Mouse (Mus musculus) MEL (cell line): Measurements from ENCODE around the gene Nod1. TPM values are rescaled to one million over a fixed set of nuclear protein-coding genes. Genes with fewer than 3 reads are reported as not detected.

Source experiments
- DNase-seq: peaks from one replicate; pipeline ENCODE4 v3.0.0; 2011; ENCODE audit warnings: low read depth, low spot score
- H3K27ac ChIP-seq: 2 replicates; pipeline ENCODE4 v1.5.1; 2012; ENCODE audit warnings: low read depth, mild to moderate bottlenecking, control low read depth, low read length, moderate library complexity; ENCODE audit not compliant: control insufficient read depth
- H3K27me3 ChIP-seq, 2 experiments: fragments of 150-350 bp in 1 of 2; sonication (generic) in 1 of 2; 2 replicates each; pipeline ENCODE4 v1.6.1; 2012; ENCODE audit warnings: low read length in 2 of 2, mild to moderate bottlenecking in 2 of 2, improper control_type of control experiment in 1 of 2, moderate library complexity in 1 of 2; ENCODE audit not compliant: insufficient read depth in 2 of 2, control insufficient read depth in 1 of 2
- H3K36me3 ChIP-seq, 2 experiments: 2 replicates each; pipeline ENCODE4 v1.6.1; 2012 to 2014; ENCODE audit warnings: low read length in 2 of 2, improper control_type of control experiment in 1 of 2, inconsistent platforms in 1 of 2, mild to moderate bottlenecking in 1 of 2; ENCODE audit not compliant: insufficient read depth in 2 of 2, control insufficient read depth in 1 of 2
- H3K4me1 ChIP-seq, 2 experiments: fragments of 150-350 bp in 1 of 2; sonication (generic) in 1 of 2; 2 replicates each; pipeline ENCODE4 v1.6.1; 2012; ENCODE audit warnings: low read length in 2 of 2, improper control_type of control experiment in 1 of 2, mild to moderate bottlenecking in 1 of 2; ENCODE audit not compliant: insufficient read depth in 2 of 2, control insufficient read depth in 1 of 2
- H3K4me3 ChIP-seq, 2 experiments: fragments of 150-350 bp in 1 of 2; sonication (generic) in 1 of 2; 2 replicates each; pipeline ENCODE4 v1.5.1; 2012; ENCODE audit warnings: low read depth in 2 of 2, low read length in 2 of 2, mild to moderate bottlenecking in 2 of 2, moderate library complexity in 2 of 2, control low read depth in 1 of 2, improper control_type of control experiment in 1 of 2; ENCODE audit not compliant: control insufficient read depth in 1 of 2, insufficient read depth in 1 of 2
- H3K79me2 ChIP-seq: 2 replicates; pipeline ENCODE4 v1.6.1; 2012; ENCODE audit warnings: mild to moderate bottlenecking, low read length, moderate library complexity; ENCODE audit not compliant: control insufficient read depth, poor library complexity, insufficient read depth
- H3K9ac ChIP-seq: 2 replicates; pipeline ENCODE4 v1.6.1; 2012; ENCODE audit warnings: low read depth, mild to moderate bottlenecking, control low read depth, low read length, moderate library complexity; ENCODE audit not compliant: control insufficient read depth, poor library complexity, severe bottlenecking
- H3K9me3 ChIP-seq: fragments of 150-350 bp; sonication (generic); replicated peaks from 2 replicates; pipeline ENCODE4 v1.6.1; 2012; ENCODE audit warnings: mild to moderate bottlenecking, low read length, improper control_type of control experiment, moderate library complexity; ENCODE audit not compliant: insufficient read depth
- BHLHE40 ChIP-seq: IDR thresholded peaks from 2 replicates; pipeline ENCODE4 v1.6.1; 2012; ENCODE audit warnings: low read depth, mild to moderate bottlenecking, inconsistent platforms, low read length, improper control_type of control experiment, borderline replicate concordance
- CHD1 ChIP-seq: IDR thresholded peaks from 2 replicates; pipeline ENCODE4 v1.6.1; 2012; ENCODE audit warnings: low read depth, mild to moderate bottlenecking, inconsistent platforms, low read length, improper control_type of control experiment
- CHD2 ChIP-seq: IDR thresholded peaks from 2 replicates; pipeline ENCODE4 v1.6.1; 2011; ENCODE audit warnings: low read length, improper control_type of control experiment
- CTCF ChIP-seq, 3 experiments: IDR thresholded peaks in 2 of 3; conservative IDR thresholded peaks in 1 of 3; 2 replicates each; pipeline ENCODE4 v1.5.1; 2011 to 2012; ENCODE audit warnings: low read length in 3 of 3, low read depth in 2 of 3, mild to moderate bottlenecking in 2 of 3, improper control_type of control experiment in 1 of 3, inconsistent platforms in 1 of 3, mixed read lengths in 1 of 3, moderate library complexity in 1 of 3; ENCODE audit not compliant: control insufficient read depth in 1 of 3, insufficient read depth in 1 of 3, poor library complexity in 1 of 3, severe bottlenecking in 1 of 3
- EP300 ChIP-seq, 2 experiments: IDR thresholded peaks; 2 replicates each; pipeline ENCODE4 v1.6.1; 2011; ENCODE audit warnings: improper control_type of control experiment in 2 of 2, low read length in 2 of 2, low read depth in 1 of 2, mild to moderate bottlenecking in 1 of 2
- GABPA ChIP-seq: IDR thresholded peaks from 2 replicates; pipeline ENCODE4 v1.6.1; 2012; ENCODE audit warnings: low read depth, mild to moderate bottlenecking, inconsistent platforms, low read length, improper control_type of control experiment, moderate library complexity
- JUND ChIP-seq: IDR thresholded peaks from 2 replicates; pipeline ENCODE4 v1.6.1; 2011; ENCODE audit warnings: low read depth, mild to moderate bottlenecking, improper control_type of control experiment, low read length
- MAFK ChIP-seq: IDR thresholded peaks from 2 replicates; pipeline ENCODE4 v1.6.1; 2011; ENCODE audit warnings: low read depth, mild to moderate bottlenecking, low read length, improper control_type of control experiment, borderline replicate concordance
- MAX ChIP-seq: IDR thresholded peaks from 2 replicates; pipeline ENCODE4 v1.6.1; 2011; ENCODE audit warnings: low read length, improper control_type of control experiment
- MXI1 ChIP-seq: IDR thresholded peaks from 2 replicates; pipeline ENCODE4 v1.6.1; 2011; ENCODE audit warnings: mild to moderate bottlenecking, low read depth, low read length, improper control_type of control experiment
- MYB ChIP-seq: IDR thresholded peaks from 2 replicates; pipeline ENCODE4 v1.6.1; 2011; ENCODE audit warnings: mild to moderate bottlenecking, low read depth, low read length, improper control_type of control experiment
- NRF1 ChIP-seq: IDR thresholded peaks from 2 replicates; pipeline ENCODE4 v1.6.1; 2014; ENCODE audit warnings: low read depth, mild to moderate bottlenecking, inconsistent platforms, low read length, improper control_type of control experiment, moderate library complexity; ENCODE audit not compliant: poor library complexity, insufficient read depth, severe bottlenecking
- POLR2A ChIP-seq, 2 experiments: IDR thresholded peaks; 2 replicates each; pipeline ENCODE4 v1.6.1; 2011 to 2012; ENCODE audit warnings: low read length in 2 of 2, mild to moderate bottlenecking in 2 of 2, control low read depth in 1 of 2, improper control_type of control experiment in 1 of 2, low read depth in 1 of 2, moderate library complexity in 1 of 2; ENCODE audit not compliant: control insufficient read depth in 1 of 2, insufficient read depth in 1 of 2, poor library complexity in 1 of 2
- RAD21 ChIP-seq: IDR thresholded peaks from 2 replicates; pipeline ENCODE4 v1.6.1; 2011; ENCODE audit warnings: mild to moderate bottlenecking, low read depth, low read length, improper control_type of control experiment
- SIN3A ChIP-seq: IDR thresholded peaks from 2 replicates; pipeline ENCODE4 v1.6.1; 2012; ENCODE audit warnings: low read length, improper control_type of control experiment, inconsistent platforms
- UBTF ChIP-seq: IDR thresholded peaks from 2 replicates; pipeline ENCODE4 v1.6.1; 2012; ENCODE audit warnings: low read depth, mild to moderate bottlenecking, inconsistent platforms, low read length, improper control_type of control experiment, moderate library complexity, borderline replicate concordance; ENCODE audit not compliant: insufficient read depth
- USF2 ChIP-seq, 2 experiments: IDR thresholded peaks; 2 replicates each; pipeline ENCODE4 v1.6.1; 2011 to 2012; ENCODE audit warnings: improper control_type of control experiment in 2 of 2, low read length in 2 of 2, borderline replicate concordance in 1 of 2, inconsistent platforms in 1 of 2, low read depth in 1 of 2, mild to moderate bottlenecking in 1 of 2; ENCODE audit not compliant: insufficient read depth in 1 of 2
- ZKSCAN1 ChIP-seq: IDR thresholded peaks from 2 replicates; pipeline ENCODE4 v1.6.1; 2012; ENCODE audit warnings: low read depth, mild to moderate bottlenecking, inconsistent platforms, low read length, improper control_type of control experiment, moderate library complexity
- ZMIZ1 ChIP-seq: IDR thresholded peaks from 2 replicates; pipeline ENCODE4 v1.6.1; 2012; ENCODE audit warnings: low read depth, mild to moderate bottlenecking, inconsistent platforms, low read length, improper control_type of control experiment, moderate library complexity
- polyA plus RNA-seq, 2 experiments: library from polyadenylated mRNA; stranded (reverse) in 1 of 2; unstranded in 1 of 2; fragments of >175 nt in 1 of 2; fragments of >200 nt in 1 of 2; gene quantifications; 2 replicates each; pipeline versions ENCODE4 v1.2.1 to v1.2.4; 2012; ENCODE audit warnings: low replicate concordance in 2 of 2, low read depth in 1 of 2; ENCODE audit not compliant: insufficient read length in 2 of 2, insufficient read depth in 1 of 2, missing spikeins in 1 of 2
- total RNA-seq: library from RNA; depleted of rRNA; stranded (reverse); fragments of 300-350 nt; gene quantifications from 2 replicates; pipeline ENCODE4 v1.2.3, GENCODE M21; 2012

The Nod1 gene
- total and polyA plus RNA-seq, 3 experiments, result 0.12 to 0.21 TPM; not detected in 1

- Histone ChIP-seq H3K9me3 (no peaks in the 10 kb centered on the region), H3K4me3 (no peak overlapping the region), H3K9ac (no peak overlapping the region), H3K27ac (no peak overlapping the region), H3K4me1 (peaks cover 5 to 24% of the 10 kb centered on the region in 2 experiments), H3K27me3 (no peaks in the 10 kb centered on the region), H3K36me3 (peaks cover 0 to 13% of the 10 kb centered on the region in 2 experiments; a peak in 2 of 4 replicates), H3K79me2 (no peaks in the 10 kb centered on the region)
- TF ChIP-seq CHD1 (no peak), CHD2 (no peak), EP300 (IDR thresholded peaks at IDR 0.05; ENCODE audit: low read depth in 1 of 2, low read length in 2 of 2) (no peak), ZKSCAN1 (no peak), MYB (no peak), MXI1 (no peak), CTCF (IDR thresholded peaks at IDR 0.05 in 2 of 3, conservative IDR thresholded peaks at IDR 0.05 in 1 of 3; ENCODE audit: control insufficient read depth in 1 of 3, insufficient read depth in 1 of 3, low read depth in 2 of 3, low read length in 3 of 3, poor library complexity in 1 of 3, severe bottlenecking in 1 of 3) (no peak), MAFK (no peak), UBTF (no peak), RAD21 (no peak), JUND (no peak)
- DNase-seq, result peak; percentile 16
Observed at GRCm38 (mm10) chr6:54936496-54936895, 35.9 kb downstream of the Nod1 start.

- H3K4me1 ChIP-seq, result peaks cover 5 to 24% of the 10 kb centered on the region in 2 experiments
- no peaks in the 10 kb centered on the region for H3K9me3 ChIP-seq
- TF ChIP-seq MAX, result no peak
- TF ChIP-seq USF2 (IDR thresholded peaks at IDR 0.05; ENCODE audit: borderline replicate concordance in 1 of 2, insufficient read depth in 1 of 2, low read depth in 1 of 2, low read length in 2 of 2), result no peak
- TF ChIP-seq CHD2, result no peak
- no peak for TF ChIP-seq BHLHE40
- TF ChIP-seq SIN3A, result no peak
- H3K36me3 ChIP-seq, result peaks cover 0 to 13% of the 10 kb centered on the region in 2 experiments; a peak in 2 of 4 replicates
- peak; percentile 24 for DNase-seq
- no peak overlapping the region for H3K9ac ChIP-seq
- no peak overlapping the region for H3K27ac ChIP-seq
- no peaks in the 10 kb centered on the region for H3K27me3 ChIP-seq
- H3K4me3 ChIP-seq, result no peak overlapping the region
- H3K79me2 ChIP-seq, result no peaks in the 10 kb centered on the region
Observed at GRCm38 (mm10) chr6:54934930-54935329, 37.5 kb downstream of the Nod1 start.

DNA sequence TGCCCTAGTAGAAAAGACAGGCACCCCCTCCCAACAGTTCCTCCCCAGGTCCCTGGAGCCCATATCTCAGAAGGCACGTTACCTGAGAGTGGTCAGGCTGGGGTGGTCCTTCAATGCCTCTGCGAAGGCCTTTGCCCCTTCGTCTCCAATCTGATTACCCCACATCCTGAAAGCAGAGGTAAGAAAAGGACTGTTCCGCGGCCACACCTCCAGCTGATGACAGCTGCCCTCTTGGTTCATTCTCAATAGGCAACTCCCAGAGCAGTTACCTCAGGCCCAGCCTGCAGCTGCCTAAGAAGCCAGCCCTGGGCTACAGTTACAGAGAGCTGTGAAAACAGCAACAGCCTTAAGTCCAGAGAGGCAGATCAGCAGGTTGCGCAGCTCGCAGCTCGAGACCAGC is 38.1 kb downstream of the Nod1 start:
- TF ChIP-seq ZMIZ1 (no peak), NRF1 (no peak), POLR2A (IDR thresholded peaks at IDR 0.05; ENCODE audit: control insufficient read depth in 1 of 2, insufficient read depth in 1 of 2, low read depth in 1 of 2, low read length in 2 of 2, poor library complexity in 1 of 2) (no peak), GABPA (no peak), JUND (no peak)
- TF ChIP-seq, all 39 proteins: peak for 0
- no peaks in the 10 kb centered on the region for H3K79me2 ChIP-seq
- H3K9ac ChIP-seq, result peak overlapping the region; percentile 35; the same call in 1 of the 2 replicates
- DNase-seq, result peak; percentile 17
- no peaks in the 10 kb centered on the region for H3K9me3 ChIP-seq
- no peaks in the 10 kb centered on the region for H3K27me3 ChIP-seq
- no peak overlapping the region for H3K27ac ChIP-seq
- peaks cover 0 to 13% of the 10 kb centered on the region in 2 experiments; a peak in 2 of 4 replicates for H3K36me3 ChIP-seq
- H3K4me3 ChIP-seq, result no peak overlapping the region
- H3K4me1 ChIP-seq, result peaks cover 5 to 24% of the 10 kb centered on the region in 2 experiments
